Mouse (Mus musculus) stomach, postnatal 0 days (tissue): Measurements from ENCODE around the gene Gdf11. TPM values are rescaled to one million over a fixed set of nuclear protein-coding genes. Genes with fewer than 3 reads are reported as not detected.

Source experiments
- ATAC-seq: fragments of 200-750 bp; cut with Nextera tagmentation; 2 replicates; pipeline ENCODE4 v1.8.0; 2017; ENCODE audit not compliant: low FRiP score, low TSS enrichment
- DNase-seq: peaks from one replicate; pipeline ENCODE4 v3.0.0-alpha.2; 2016; ENCODE audit warnings: low spot score
- H3K27ac ChIP-seq: fragments of 300-500 bp; sonication (generic); replicated peaks from 2 replicates; pipeline ENCODE4 v1.5.1; 2014; ENCODE audit warnings: mild to moderate bottlenecking, control low read depth
- H3K27me3 ChIP-seq: fragments of 300-500 bp; sonication (generic); 2 replicates; pipeline ENCODE4 v1.6.1; 2014; ENCODE audit warnings: low read length; ENCODE audit not compliant: control insufficient read depth, insufficient read depth
- H3K36me3 ChIP-seq: fragments of 300-500 bp; sonication (generic); 2 replicates; pipeline ENCODE4 v1.6.1; 2014; ENCODE audit warnings: low read length, mixed read lengths; ENCODE audit not compliant: control insufficient read depth, insufficient read depth
- H3K4me1 ChIP-seq: fragments of 300-500 bp; sonication (generic); replicated peaks from 2 replicates; pipeline ENCODE4 v1.6.1; 2014; ENCODE audit warnings: antibody characterized with exemption; ENCODE audit not compliant: control insufficient read depth, insufficient read depth
- H3K4me2 ChIP-seq: fragments of 300-500 bp; sonication (generic); replicated peaks from 2 replicates; pipeline ENCODE4 v1.6.1; 2014; ENCODE audit warnings: low read depth, mild to moderate bottlenecking, control low read depth, moderate library complexity
- H3K4me3 ChIP-seq: fragments of 300-500 bp; sonication (generic); 2 replicates; pipeline ENCODE4 v1.5.1; 2014; ENCODE audit warnings: low read depth, low read length, control low read depth
- H3K9ac ChIP-seq: fragments of 300-500 bp; sonication (generic); 2 replicates; pipeline ENCODE4 v1.6.1; 2014; ENCODE audit warnings: mild to moderate bottlenecking, low read length, control low read depth, mixed read lengths
- H3K9me3 ChIP-seq: fragments of 300-500 bp; sonication (generic); 2 replicates; pipeline ENCODE4 v1.6.1; 2016; ENCODE audit warnings: low read length; ENCODE audit not compliant: control insufficient read depth
- CTCF ChIP-seq: IDR thresholded peaks from 2 replicates; pipeline ENCODE4 v1.5.1; 2016; ENCODE audit warnings: antibody characterized with exemption, low read depth, mild to moderate bottlenecking, moderate library complexity
- EP300 ChIP-seq: optimal IDR thresholded peaks from 2 replicates; pipeline ENCODE3; 2016; ENCODE audit warnings: antibody characterized with exemption
- WGBS: fragments of 180-500 bp; shearing (Covaris S2); extraction: QIAGEN DNeasy Blood & Tissue Kit; methylation state at CpG from one replicate; pipeline ENCODE4 v1.1.7; 2014; 5-methylcytosine and 5-hydroxymethylcytosine counted together
- polyA plus RNA-seq: library from polyadenylated mRNA; unstranded; fragments of >200 nt; fragmentation: Nextera tagmentation; extraction: Ambion mirVana; gene quantifications from 2 replicates; pipeline ENCODE4 v1.2.1, GENCODE M21; 2015

Gene Gdf11
- polyA plus RNA-seq, 1 experiment from 2014 or later = 1.6 TPM

DNA sequence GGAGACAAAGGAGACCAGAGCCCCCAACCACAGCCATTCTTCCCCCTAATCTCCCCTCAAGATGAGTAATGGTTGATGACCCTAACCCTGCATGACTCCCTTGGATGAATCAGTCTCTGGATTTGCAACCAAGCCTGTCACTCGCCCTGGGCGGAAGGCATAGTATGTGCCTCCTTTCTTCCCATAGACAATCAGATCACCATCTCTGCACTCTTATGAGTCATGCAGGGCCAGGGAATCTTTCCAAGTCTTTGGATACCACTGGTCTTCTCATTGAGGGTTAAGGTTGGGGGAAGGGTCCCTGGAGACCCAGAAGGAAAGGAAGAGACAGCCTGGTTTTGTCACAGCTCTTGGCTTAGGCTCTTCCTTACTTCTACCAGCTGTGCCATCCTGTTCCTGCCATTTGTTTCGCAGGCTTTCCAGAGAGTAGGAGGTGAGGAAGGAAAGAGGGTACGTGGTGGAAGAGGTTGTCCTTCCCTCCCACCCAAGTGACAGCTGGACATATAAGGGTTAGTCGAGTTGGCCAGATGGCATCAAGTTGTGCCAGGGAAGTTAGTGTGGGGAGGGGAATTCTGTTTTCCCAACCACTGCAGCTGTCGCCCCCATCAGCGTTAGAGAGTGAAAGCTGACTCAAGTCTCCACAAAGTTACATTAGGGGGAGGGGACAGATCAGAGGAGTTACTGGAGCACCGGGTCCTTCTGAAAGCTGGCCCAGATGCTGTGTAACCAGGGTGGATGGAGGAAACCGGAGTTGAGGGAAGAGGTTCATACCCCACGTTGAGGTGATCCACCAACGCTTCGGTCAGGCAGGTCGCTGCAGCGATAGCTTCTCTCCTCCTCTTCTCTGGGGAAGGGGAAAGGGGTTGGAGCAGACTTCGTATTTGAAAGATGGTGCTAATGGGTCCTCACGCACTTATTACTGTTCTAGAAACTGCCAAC lies 30.6 kb upstream of the Gdf11 start:
- peak overlapping the region; percentile 77 for H3K4me2 ChIP-seq
- 61% methylated on average over 16 of the region's 16 CpGs for WGBS
- 0 out of 2 replicates have a peak, but pooled peaks cover 13% of the 10 kb centered on the region for H3K4me1 ChIP-seq

DNA sequence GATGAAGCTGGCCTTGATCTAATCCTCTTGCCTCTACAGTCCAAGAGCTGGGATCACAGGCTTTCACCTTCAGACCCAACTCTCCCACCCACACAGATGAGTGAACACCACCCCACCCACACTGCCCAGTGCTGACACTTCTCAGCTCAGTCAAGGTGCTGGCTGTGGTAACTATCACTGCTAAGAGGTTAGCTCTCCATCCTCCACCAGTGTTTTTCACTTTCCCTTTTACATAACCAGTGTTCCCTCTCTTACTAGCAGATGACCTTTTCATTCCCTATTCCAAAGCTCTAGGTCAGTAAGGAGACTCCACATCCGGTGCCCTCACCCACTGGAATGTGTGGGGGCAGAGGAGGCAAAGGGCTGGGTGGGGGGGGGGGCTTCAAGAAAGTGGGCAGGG lies 29.7 kb upstream of the Gdf11 start:
- 0 out of 2 replicates have a peak, but pooled peaks cover 13% of the 10 kb centered on the region for H3K4me1 ChIP-seq
- H3K9ac ChIP-seq = no peak overlapping the region
- H3K4me2 ChIP-seq = no peak overlapping the region
- H3K36me3 ChIP-seq = peaks cover 12% of the 10 kb centered on the region
- no peak overlapping the region for H3K4me3 ChIP-seq
- DNase-seq (no peak), ATAC-seq (no peak)
- H3K27ac ChIP-seq = peak overlapping the region; percentile 56; the same call in 1 of the 2 replicates
- H3K9me3 ChIP-seq = no peaks in the 10 kb centered on the region
- 18% methylated on average over 1 of the region's 1 CpGs for WGBS
- TF ChIP-seq CTCF (no peak), EP300 (no peak)
- H3K27me3 ChIP-seq = no peaks in the 10 kb centered on the region

More for the DNA sequence above, 30.6 kb upstream of the Gdf11 start:
- H3K27me3 ChIP-seq = no peaks in the 10 kb centered on the region
- peaks cover 7% of the 10 kb centered on the region for H3K36me3 ChIP-seq
- no peak for TF ChIP-seq CTCF
- no peak for TF ChIP-seq EP300
- no peaks in the 10 kb centered on the region for H3K9me3 ChIP-seq
- peak overlapping the region; percentile 68 for H3K4me3 ChIP-seq
- peak overlapping the region; percentile 97 for H3K27ac ChIP-seq
- DNase-seq (no peak), ATAC-seq (no peak)
- peak overlapping the region; percentile 81 for H3K9ac ChIP-seq

DNA sequence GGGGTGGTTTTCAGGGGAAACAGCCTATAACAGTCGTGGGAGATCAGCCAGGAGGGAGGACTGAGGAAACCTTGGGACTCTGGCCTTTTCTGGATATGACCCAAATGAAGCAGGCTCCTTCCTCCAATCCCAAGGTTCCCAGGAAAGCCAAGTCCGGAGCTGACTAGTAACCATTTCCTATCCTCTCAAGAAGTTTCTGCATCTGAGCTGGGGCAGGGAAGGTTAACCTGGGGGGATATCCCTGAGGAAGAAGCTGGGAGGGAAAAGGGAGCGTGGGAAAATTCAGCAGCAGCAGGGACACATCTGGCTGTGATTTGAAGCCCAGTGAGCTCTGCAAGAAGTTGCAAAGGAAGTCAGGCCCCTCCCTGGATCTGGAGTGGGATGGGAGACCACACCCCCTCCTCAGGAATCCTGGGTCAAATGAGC lies 29.2 kb upstream of the Gdf11 start:
- no peak overlapping the region for H3K27ac ChIP-seq
- no peak for ATAC-seq
- no peak overlapping the region for H3K9ac ChIP-seq

DNA sequence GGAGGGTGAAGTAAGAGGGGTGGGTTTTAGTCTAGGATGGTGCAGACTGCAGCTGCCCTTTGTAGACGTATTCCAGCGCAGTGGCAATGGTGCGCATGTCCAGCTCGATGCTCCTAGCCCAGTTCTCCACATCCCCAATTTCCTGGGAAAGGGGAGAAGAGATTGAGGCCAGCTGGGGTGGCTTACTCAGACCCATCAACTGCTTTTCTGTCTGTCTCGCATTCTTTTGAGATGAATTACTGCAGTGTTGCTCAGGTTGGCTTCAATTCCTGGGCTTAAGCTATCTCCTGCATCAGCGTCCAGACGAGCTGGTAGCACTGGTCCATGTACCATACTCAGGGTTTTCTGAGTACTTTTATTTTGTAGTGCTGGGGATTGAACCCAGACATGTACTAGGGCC lies 28.4 kb upstream of the Gdf11 start:
- Histone ChIP-seq H3K27ac (peak overlapping the region; percentile 71), H3K36me3 (peaks cover 12% of the 10 kb centered on the region), H3K4me2 (no peak overlapping the region), H3K4me3 (no peak overlapping the region), H3K27me3 (no peaks in the 10 kb centered on the region), H3K9me3 (no peaks in the 10 kb centered on the region), H3K4me1 (0 out of 2 replicates have a peak, but pooled peaks cover 13% of the 10 kb centered on the region), H3K9ac (no peak overlapping the region)
- WGBS = 69% methylated on average over 7 of the region's 7 CpGs
- TF ChIP-seq EP300 (no peak), CTCF (no peak)
- DNase-seq (no peak), ATAC-seq (no peak)

More for the DNA sequence above, 29.2 kb upstream of the Gdf11 start:
- Histone ChIP-seq H3K27me3 (no peaks in the 10 kb centered on the region), H3K36me3 (peaks cover 12% of the 10 kb centered on the region), H3K4me2 (no peak overlapping the region), H3K4me3 (no peak overlapping the region), H3K4me1 (0 out of 2 replicates have a peak, but pooled peaks cover 13% of the 10 kb centered on the region), H3K9me3 (no peaks in the 10 kb centered on the region)
- TF ChIP-seq CTCF = no peak
- no peak for TF ChIP-seq EP300
- DNase-seq = no peak
- WGBS = 47% methylated on average over 3 of the region's 3 CpGs

DNA sequence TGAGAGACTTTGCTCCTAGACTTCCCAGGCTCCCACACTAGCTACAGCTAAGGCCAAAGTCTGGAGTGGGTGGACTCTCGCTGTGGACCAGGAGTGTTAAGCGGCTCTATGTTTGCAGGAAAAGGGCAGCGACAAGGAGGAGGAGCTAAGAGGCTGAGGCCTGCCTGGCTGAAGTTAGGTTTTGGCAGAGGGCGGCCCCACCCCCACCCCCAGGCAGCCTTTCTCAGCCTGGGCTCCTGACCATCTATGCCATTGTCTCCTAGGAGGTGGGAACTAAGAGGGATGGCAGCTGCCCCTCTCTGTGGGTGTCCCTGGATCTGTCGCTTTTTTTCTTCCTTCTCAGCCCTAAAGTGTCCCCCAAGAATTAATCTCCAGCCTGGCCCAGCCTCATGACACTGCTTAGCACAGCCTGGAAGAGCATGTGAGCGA lies 27.7 kb upstream of the Gdf11 start:
- ATAC-seq (peak; percentile 47), DNase-seq (peak; percentile 79)
- no peak overlapping the region for H3K4me3 ChIP-seq
- no peaks in the 10 kb centered on the region for H3K9me3 ChIP-seq
- H3K27me3 ChIP-seq = no peaks in the 10 kb centered on the region
- WGBS = 24% methylated on average over 5 of the region's 6 CpGs
- H3K27ac ChIP-seq = peak overlapping the region; percentile 71
- TF ChIP-seq EP300 = no peak
- TF ChIP-seq CTCF = no peak
- H3K4me2 ChIP-seq = no peak overlapping the region
- 0 out of 2 replicates have a peak, but pooled peaks cover 13% of the 10 kb centered on the region for H3K4me1 ChIP-seq
- peak overlapping the region; percentile 35 for H3K9ac ChIP-seq
- peaks cover 12% of the 10 kb centered on the region for H3K36me3 ChIP-seq
